Mouse (Mus musculus): ENCODE measurements around the gene Ergic1.

- TF ChIP-seq CTCF (IDR thresholded peaks at IDR 0.05; ENCODE audit: low read depth) (no peak), EP300 (IDR thresholded peaks at IDR 0.05; ENCODE audit: low read depth) (no peak)
Measured at GRCm38 (mm10) chr17:26580873-26581401, 19.6 kb downstream of the Ergic1 start.

Measured in liver, postnatal 0 days (tissue).